Mouse (Mus musculus) layer of hippocampus, adult 18-20 months (tissue): ENCODE measurements at regions not wholly inside any gene's neighbourhood (a gene's known extent, or its start where the extent isn't known, plus 50 kb on each side); places are given as distances from the start of the nearest gene placed in this dataset.

Source experiments
- DNase-seq, 2 experiments: peaks; one replicate each; pipeline ENCODE4 v3.0.0; 2022; ENCODE audit warnings: low spot score in 2 of 2

DNA sequence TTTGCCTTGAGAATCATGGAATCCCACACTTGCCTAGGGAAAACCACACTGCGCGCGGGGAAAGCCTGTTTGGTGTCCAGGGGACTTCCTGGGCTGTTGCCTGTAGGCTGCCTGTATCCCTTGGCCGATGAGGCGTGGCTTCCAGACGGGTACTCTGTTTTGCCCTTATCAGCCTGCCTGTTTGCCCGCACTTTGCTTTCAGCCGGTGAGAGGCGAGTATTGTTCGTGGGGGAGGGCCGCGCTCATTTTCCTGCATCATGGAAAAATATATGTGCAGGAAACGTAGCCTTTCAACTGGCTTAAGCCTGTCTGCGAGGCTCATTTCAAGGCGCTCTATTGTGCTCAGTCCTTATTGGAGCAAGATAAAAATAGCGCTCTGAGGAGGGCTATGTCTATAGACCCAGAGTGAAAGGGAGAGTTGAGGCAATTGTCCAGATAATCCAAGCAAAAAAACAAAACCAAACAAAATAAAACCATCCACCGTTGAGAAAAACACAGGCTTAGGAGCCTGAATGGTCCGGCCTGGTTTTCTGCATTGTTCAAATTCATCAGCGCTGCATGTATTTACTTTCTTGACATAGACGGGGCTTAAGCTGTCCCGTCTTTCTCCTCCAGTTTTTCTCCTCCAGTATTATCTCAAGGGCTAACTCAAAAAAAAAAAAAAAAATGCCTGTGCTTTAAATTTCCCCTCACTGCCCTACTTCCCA is 67.9 kb downstream of the Klf5 start:
- no peak for DNase-seq

DNA sequence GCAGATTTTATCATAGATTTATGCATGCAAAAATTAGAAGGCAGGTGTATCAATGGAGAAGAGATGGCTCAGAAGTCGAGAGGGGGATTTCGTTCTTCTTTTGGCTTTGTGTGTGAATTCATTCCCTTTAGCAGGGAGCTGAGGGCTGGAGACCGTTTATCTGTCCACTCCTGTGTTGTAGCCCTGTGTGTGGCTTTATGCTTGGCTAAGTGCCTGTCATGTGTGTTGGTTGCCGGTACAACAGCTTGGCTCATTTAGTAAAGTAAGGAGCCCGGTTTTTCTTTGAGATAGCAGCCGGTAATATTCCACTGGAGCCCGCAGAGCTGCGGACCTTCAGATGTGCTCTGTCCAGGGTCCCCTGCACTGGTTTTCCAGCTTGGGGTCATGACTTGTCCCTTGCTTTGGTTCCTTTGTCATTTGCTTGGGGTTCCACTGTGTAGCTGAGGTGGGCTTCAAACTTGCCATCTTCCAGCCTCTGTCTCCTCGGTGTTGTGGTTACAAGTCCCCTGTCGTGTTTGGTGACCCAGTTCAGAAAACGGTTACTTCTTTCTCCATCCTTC is 68.6 kb downstream of the Klf5 start:
- DNase-seq: no peak

DNA sequence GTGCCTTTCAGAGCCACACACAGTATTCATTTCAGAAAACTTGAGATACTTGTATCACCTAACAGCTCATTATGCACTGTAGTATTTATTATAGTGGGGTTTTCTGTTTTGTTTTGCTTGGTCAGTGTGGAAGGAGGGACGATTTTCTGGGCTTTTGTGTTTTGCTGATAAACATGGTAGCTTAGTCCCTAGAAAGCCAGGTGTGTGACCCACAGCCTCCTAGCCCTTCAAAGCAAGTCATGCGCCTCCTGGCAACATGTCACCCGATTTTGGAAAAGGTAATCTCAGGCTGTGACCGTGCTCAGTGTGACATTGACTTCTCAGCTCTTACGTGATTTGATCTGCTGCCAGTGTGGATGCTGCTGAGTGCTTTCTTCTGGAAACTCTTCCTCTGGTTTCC is 70.9 kb downstream of the Klf5 start:
- no peak for DNase-seq

DNA sequence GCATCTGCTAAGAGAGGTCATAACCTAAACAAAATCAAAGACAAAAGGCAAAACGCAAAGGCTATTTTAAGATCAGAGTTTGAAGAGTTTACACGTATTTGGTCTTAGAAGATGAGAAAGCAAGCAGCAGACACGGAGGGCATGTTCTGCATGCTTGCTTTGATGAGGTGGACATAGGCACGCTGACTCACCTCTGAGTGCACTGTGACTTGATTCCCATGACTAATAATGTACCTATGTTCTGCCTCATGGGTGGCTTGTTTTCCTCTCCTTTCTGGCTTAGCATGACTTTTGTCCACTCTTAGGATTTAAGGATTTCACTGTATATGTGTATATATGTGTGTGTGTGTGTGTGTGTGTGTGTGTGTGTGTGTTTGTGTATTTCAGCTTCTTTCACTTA is 75.2 kb downstream of the Klf5 start:
- no peak for DNase-seq

DNA sequence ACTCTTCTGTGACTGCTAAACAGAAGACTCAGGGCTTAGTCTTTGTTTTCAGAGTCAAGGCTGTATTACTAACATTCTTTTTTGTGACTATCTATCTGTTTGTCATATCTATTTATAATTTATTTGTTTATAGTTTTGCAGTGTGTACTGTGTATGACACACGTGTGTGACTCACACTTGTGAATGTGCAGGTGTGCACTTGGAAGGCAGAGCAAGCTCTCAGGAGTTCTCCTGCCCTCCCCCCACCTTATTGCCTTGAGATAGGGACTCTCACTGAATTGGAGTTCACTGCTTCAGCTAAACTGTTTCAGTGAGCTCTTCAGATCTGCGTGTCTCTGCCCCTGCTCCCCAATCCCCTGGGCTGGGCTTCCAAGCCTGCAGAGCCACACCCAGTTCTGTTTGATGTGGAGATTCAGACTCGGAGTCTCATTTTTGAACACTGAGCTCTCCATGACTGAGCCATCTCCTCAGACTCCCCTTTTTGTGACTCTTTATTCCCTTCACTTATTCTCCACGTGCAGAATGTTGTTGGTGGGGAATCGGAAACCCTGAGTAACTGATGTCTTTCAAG is 76.6 kb downstream of the Klf5 start:
- no peak for DNase-seq

DNA sequence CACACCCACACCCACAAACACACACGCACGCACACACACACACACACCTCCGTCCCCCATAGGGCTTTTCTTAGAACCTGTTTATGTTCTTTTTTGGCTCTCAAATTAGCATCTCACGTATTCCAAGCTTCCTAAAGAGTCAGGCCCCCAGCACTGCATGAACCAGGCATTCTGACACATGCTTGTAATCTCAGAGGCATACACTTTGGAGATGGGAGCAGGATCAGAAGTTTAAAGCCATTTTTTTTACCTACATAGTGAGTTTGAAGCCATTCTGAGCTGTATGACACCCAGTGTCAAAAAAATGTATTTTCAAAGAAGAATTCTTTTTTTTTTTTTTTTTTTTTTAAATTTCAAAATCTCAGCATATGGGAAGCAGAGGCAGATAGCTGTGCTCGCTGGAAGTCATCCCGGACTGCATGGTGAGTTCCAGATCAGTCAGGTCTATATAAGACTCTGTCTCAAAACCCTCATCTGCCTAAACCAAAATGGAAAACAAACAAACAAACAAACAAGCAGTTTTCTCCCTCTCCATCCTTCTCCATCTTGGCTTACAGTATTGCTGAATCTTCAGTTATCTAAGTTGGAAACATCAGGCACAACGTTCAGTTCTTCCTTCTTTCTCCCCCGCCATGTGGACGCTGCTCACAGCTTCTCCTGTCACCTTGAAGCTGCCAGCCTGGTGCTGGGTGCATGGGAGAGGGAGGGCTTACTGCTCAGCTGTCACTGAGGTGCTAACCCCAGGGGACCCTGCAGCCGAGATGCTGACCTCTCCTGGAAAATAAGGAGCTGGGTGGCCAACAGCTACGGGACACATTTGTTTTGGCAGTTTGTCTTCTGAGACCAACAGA is 78.4 kb downstream of the Klf5 start:
- DNase-seq: peak in 1 of 2 experiments; percentile 42

DNA sequence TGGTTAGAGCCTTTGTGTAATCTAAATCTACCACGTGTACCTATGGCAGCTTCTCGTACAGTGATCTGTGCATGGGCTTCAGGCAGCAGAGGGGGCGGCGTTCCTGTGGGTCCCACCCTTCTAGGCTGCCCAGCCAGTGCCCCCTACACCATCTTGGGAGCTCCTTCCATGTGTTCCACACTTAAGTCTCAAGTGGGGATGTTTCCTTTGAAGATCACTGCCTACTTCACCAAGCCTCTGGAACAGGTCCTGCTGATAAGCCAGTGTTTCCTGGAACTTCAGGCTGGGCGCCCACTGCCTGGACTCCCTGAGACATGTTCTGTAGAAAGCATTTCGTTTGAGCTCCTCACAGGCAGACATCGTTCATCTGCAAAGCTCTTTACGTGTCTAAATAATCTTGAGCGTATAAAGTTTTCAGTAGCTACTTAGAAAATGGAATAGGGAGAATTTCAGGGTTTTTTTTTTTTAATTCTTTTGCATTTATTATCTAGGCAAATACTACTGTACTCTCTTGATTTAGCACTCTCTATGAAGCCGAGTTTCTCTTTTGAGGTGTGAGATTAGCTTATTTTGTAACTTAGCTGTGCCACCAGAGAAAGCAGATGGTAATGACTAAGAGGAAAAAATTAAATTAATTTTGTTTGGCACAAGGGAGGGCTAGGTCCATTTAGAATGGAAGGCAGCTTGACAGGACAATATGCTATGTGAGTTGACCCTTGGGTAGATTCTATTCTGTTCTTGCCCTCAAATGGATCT is 82.9 kb downstream of the Klf5 start:
- DNase-seq: no peak

DNA sequence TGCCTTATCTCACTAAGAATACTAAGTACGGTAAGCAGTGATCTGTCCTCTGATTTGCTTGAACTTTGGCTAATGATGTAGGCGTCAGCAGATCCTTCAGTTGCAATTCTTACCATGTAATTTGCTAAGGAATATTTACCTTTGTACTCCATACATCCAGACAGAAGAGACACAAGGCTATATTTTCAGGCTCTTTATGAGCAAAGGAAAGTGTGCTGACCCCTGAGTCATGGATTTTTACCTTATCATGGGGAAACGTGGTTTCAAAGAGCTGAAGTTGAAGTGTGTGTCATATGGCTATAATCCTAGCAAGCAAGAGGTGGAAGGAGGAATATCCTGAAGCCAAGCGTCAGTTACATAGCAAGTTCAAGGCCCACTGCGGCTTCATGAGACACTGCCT is 83.6 kb downstream of the Klf5 start:
- no peak for DNase-seq

DNA sequence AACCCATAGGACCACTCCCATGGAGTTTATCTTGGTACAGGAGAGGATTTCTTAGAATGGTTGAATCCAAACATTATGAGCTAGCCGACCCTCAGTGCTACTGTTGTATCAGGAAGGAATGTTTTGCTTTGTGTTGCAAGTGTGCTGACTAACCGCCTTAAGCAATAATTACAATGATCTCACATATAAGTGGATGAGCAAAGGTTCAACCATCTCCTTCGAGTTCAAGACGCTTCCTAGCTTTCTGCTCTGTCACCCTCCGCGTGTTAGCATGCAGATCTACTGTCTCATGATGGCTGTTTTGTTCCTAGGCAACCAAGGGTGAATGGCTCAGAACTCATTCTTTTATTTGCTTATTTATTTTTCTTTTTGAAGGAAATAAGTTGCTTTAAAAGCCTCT is 84.7 kb downstream of the Klf5 start:
- no peak for DNase-seq

DNA sequence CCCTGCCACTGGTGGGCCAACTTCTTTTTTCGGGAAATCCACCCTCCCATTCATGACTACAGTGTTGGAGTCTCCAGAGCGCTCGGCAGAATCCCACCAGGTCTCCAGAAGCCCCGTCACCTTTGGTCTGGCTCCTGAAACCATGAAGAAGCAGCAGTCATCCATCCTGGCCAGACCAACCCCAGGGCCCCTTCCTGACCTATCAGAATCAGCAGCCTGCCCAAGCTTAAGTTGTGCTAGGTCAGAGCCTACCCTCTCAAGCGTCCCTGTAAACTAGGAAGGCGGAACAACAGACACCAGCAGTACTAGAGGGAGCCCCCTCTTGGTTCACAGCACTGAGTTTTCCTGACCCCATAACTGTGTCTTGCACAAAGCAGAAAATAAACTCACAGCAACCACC is 89.1 kb downstream of the Klf5 start:
- DNase-seq: no peak

DNA sequence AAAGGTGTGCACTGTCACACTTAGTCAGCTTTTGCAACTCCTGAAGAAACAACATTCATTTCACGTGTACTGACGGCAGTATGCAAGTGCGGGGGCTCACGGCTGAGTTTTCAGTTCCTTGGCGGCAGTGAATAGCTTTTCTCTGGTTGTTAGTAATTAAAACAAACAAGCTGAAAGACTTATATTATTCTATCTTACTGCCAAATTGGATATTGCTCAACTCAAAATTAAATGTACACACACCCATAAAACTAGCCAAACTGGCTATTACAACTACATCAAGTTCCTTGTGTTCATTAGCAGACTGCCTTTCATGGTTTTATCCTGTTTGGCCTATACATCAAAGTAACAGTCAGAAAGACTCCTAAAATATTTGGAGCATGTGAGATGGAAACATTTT is 90.8 kb downstream of the Klf5 start:
- DNase-seq: no peak

DNA sequence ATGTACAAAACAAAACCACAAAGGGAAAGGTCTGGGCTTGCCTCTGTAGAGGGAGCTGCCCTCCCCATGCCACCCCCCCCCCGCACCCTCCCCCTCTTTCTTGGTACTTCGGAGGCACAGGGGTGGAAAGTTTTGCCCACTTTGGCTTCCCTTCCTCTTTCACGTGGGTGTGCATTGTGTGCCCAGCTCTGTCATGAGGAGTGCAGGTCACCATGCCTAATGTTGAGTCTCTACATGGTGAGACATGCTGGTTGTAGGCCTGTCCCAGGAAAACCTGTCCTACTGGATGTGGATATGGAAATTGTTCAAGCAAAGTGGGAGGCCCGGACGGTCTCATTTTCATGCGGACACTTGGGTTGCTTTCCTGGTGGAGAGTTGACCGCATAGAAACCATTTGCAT is 93.2 kb downstream of the Klf5 start:
- no peak for DNase-seq

DNA sequence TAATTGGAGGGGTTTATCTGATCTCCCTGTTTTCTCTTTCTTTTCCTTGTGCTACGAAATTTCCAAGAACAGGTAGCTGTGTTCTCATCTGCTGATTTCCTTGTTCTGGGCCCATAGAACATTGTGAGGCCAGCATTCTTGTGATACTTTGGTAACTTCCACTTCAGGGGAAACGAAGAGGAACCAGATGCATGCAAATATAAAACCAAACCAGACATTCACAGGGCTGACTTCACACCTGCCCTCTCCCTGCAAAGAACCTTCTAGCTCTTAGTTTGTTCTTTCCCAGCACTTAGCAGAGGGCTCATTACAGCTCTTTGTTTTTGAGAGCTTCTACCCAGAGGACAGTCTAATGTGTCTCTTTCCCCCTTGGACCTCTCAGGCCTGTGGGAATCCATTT is 94.3 kb downstream of the Klf5 start:
- no peak for DNase-seq

DNA sequence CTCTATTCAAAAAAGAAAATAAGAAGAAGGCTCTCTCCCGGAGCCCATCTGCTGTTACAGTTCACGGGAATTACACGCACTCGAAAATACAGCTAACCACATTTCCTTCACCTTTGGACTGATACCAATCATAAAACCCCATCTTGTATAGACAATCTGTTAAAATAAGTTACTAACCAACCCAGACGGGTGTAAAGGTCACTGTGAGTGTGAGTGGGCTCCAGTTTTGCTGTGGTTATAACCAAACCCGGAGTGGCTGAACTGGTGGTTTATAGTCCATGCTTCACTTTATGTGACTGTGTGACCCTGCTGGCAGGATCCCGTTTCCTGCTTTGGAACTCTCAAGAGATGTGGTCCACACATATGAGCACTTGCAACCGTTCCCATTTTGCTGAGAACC is 95.1 kb downstream of the Klf5 start:
- DNase-seq: no peak

DNA sequence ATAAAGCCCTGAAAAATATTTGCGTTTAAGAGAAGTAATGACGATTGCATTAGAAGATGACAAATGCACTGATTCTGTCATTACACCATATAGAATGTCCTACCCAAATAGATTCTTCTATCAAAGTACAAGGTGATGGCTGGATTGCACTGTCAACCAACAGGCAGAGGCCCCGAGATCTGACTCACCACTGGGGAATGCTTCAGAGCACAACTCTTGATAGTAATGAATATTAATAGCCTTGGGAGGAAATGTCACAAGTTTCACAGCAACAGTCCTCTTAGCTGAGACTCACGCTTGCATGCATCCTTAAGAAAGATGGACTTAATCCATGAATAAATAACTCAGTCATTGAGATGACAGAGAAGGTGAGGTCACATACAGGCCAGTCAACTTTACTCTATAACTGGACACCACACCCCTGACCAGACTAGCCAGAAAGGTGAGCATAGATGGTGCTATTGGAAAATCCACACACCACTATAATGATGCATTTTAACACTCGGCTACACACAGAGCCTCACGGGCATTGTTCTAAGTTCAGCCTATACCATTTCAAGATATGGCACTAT is 104.8 kb downstream of the Klf5 start:
- DNase-seq: no peak

DNA sequence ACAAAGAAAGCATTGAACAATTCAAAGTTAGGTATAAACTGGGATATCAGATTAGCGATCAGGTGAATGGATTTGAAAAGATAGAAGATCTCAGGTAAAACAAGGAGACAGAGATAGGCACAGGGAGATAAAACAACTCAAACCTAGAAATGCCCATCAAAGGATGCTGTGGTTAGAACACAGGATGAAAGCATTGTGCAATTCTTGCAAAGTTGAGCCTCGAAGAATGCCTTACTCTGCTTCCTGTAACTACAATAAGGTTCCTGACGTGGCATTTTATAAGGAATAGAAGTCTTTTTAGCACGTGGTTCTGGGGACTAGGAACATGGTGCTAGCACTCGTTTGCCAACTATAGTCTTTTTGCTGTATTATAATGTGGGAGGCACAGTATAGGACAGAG is 106.7 kb downstream of the Klf5 start:
- no peak for DNase-seq

DNA sequence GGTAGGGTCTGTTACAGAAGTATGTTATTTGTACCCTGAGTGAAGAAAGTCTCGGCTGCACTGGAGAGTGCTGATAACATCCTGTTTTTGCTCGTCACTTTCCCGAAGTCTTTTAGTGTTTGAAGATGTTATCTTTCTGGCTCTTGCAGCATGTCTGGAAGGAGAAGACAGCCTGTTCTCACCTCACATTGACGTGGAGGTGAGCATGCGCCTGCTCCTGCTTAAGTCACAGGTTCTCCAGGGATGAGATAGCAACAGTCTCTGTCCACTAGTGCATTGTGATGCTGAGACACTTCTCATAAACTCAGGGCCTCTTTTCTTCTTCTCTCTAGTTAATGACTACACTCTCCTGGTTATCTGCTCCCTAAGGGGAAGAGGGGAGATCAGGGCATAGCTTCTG is 113.3 kb downstream of the Klf5 start:
- no peak for DNase-seq

DNA sequence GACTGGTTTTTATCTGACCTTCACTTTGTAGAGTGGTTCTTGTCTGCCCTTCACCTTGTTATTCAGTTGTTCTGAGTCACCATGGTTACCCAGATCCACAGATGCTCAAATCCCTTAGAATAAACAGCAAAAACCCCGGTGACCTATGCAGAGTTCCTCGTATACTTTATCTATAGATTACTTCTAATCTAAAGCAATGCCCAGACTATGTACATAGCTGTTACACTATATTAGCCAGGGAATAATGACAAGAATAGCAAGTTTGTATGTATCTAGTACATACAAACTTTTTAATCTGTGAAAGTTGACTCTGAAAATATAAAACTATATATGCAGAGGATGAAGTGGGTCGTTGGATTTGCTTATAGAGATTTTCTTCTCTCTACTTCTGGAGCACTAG is 117.7 kb downstream of the Klf5 start:
- no peak for DNase-seq

DNA sequence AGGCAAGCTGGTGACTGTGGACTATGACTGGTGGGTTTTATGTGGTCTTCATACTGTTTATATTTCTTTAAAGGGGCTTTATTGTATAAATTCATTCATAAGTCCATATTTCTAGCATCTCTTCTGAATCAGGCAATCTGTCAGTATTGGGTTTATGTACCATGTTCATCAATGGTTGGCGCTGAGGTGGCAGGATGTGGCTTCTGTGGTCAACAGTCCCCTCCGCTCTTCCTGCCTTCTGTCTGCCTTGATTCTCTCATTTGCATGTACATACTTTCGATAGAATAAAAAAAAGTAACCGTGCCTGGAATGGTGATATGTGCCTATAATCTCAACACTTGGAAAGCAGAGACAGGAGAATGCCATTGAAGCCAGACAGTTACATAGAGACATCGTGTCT is 120.5 kb downstream of the Klf5 start:
- DNase-seq: no peak

DNA sequence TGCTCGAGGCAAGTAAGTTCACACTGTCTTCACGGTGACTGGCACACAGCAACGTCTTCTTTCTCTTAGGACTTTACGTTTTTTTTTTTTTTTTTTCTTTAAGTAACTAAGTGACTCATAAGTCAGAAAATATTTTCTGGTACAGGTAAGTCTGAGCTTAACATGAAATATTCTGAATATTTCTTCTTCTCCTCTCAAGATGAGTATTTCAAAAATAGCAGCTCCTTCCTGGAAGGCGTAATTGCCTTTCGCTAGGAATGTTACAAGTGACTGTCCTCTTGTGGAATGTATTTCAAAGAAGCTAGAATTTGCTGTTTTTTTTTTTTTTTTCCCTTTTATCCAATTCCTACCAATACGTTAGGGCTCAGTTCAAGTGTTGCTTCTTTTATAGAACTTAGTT is 124.8 kb downstream of the Klf5 start:
- no peak for DNase-seq

DNA sequence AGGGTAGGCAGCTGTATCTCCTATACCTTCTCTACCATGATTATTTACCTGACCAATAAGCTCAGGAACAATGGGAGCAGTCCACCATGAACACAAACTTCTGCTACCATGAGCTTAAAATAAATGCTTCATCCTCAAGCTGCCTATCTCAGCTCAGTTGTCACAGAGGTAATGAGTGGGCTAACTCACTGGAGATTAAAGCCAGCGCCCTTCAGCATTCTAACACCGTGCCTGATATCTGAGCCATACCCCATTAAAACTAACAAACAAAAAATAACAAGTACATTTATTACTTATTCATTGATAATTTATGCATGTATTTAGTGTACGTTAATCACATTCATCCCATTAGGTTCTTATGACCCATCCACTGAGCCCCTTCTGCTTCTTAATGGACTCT is 128.6 kb downstream of the Klf5 start:
- DNase-seq: no peak
